Comparison of ENCODE assay signal across 10 mouse cellular contexts in genomic region chr17:27451787-27452186, GRCm38 (mm10).
DNase-seq lines count a peak whose midpoint lies in the region; ATAC-seq and TF ChIP-seq lines count a peak whose summit lies in the region.
"Had no signal": no experiment of that assay in that cellular context is flagged by ENCODE, and none has a peak within 500 bp of the region (broad histone marks: within the 10 kb centered on the region; RNA-seq: fewer than 3 reads in every experiment).

No protein-coding gene starts in this region.

- H3K27ac ChIP-seq in lung, embryonic 14.5 days (ENCODE audit: low read depth), result no peak overlapping the region
- H3K27ac ChIP-seq in stomach, postnatal 0 days (replicated peaks), result no peak overlapping the region

- H3K4me1 ChIP-seq in lung, embryonic 14.5 days (ENCODE audit: insufficient read depth), result no peaks in the 10 kb centered on the region
- H3K4me1 ChIP-seq in lung, adult 2 months (ENCODE audit: control insufficient read depth, insufficient read depth, low read length), result no peaks in the 10 kb centered on the region
- H3K4me1 ChIP-seq in stomach, postnatal 0 days (replicated peaks; ENCODE audit: control insufficient read depth, insufficient read depth), result no peaks in the 10 kb centered on the region

- H3K9me3 ChIP-seq in lung, embryonic 14.5 days (ENCODE audit: low read depth, low read length), result no peaks in the 10 kb centered on the region
- H3K9me3 ChIP-seq in stomach, postnatal 0 days (ENCODE audit: control insufficient read depth, low read length), result no peaks in the 10 kb centered on the region

- no peak overlapping the region for H3K9ac ChIP-seq in lung, embryonic 14.5 days
- no peak overlapping the region for H3K9ac ChIP-seq in stomach, postnatal 0 days (ENCODE audit: low read length)

- TF ChIP-seq CTCF in lung, embryonic 14.5 days (IDR thresholded peaks at IDR 0.05; ENCODE audit: low read depth), result peak; percentile 43
- no peak for TF ChIP-seq CTCF in lung, adult 2 months (IDR thresholded peaks at IDR 0.05; ENCODE audit: insufficient read depth, low read length)
- TF ChIP-seq CTCF in stomach, postnatal 0 days (IDR thresholded peaks at IDR 0.05; ENCODE audit: low read depth), result peak; percentile 61

- no peak for ATAC-seq in lung, embryonic 14.5 days (ENCODE audit: insufficient read depth)
- no peak for ATAC-seq in stomach, postnatal 0 days (ENCODE audit: low FRiP score, low TSS enrichment)

- TF ChIP-seq EP300 in stomach, postnatal 0 days (optimal IDR thresholded peaks at IDR 0.05), result no peak

- no peak overlapping the region for H3K4me3 ChIP-seq in lung, embryonic 14.5 days (ENCODE audit: low read depth, low read length)
- H3K4me3 ChIP-seq in lung, adult 2 months (replicated peaks; ENCODE audit: extremely low read depth, low read depth, low read length), result no peak overlapping the region
- no peak overlapping the region for H3K4me3 ChIP-seq in stomach, postnatal 0 days (ENCODE audit: low read depth, low read length)

- peak; percentile 83 for DNase-seq in cerebellum, adult 11-12 months
- DNase-seq in cerebellum, postnatal 4 days (ENCODE audit: low spot score in 2 of 2), result no peak
- peak; percentile 6 for DNase-seq in lung, embryonic 14.5 days
- DNase-seq in lung, adult 2 months, result no peak
- DNase-seq in cerebellum, adult 9-11 months, result peak; percentile 83
- peak; percentile 30 for DNase-seq in stomach, postnatal 0 days (ENCODE audit: low spot score)
- no peak for DNase-seq in T-cell, adult 2 months (ENCODE audit: low spot score)
- no peak for DNase-seq in natural killer cell, adult 2 months (ENCODE audit: low spot score in 2 of 2)
- DNase-seq: gastrocnemius, postnatal 10 days; midbrain, embryonic 14.5 days had no signal

- no peak overlapping the region for H3K4me2 ChIP-seq in lung, embryonic 14.5 days
- no peak overlapping the region for H3K4me2 ChIP-seq in stomach, postnatal 0 days (replicated peaks; ENCODE audit: low read depth)

- 16% methylated on average over 9 of the region's 9 CpGs for WGBS in lung, embryonic 14.5 days
- WGBS in lung, adult 2 months, result 28% methylated on average over 9 of the region's 9 CpGs
- 23% methylated on average over 9 of the region's 9 CpGs for WGBS in stomach, postnatal 0 days

- no peak for TF ChIP-seq POLR2A in lung, adult 2 months (IDR thresholded peaks at IDR 0.05; ENCODE audit: borderline replicate concordance, extremely low read depth, low read depth, low read length)

- no peaks in the 10 kb centered on the region for H3K27me3 ChIP-seq in lung, embryonic 14.5 days (ENCODE audit: insufficient read depth, low read length)
- no peaks in the 10 kb centered on the region for H3K27me3 ChIP-seq in stomach, postnatal 0 days (ENCODE audit: control insufficient read depth, insufficient read depth, low read length)

- H3K36me3 ChIP-seq in lung, embryonic 14.5 days (ENCODE audit: insufficient read depth), result no peaks in the 10 kb centered on the region
- H3K36me3 ChIP-seq in stomach, postnatal 0 days (ENCODE audit: control insufficient read depth, insufficient read depth, low read length), result no peaks in the 10 kb centered on the region

Comparison
In these comparisons a context has a peak if more than half of its experiments do, and no peak if none do; other contexts are left out.
1. DNase-seq: peak in cerebellum, adult 11-12 months (single experiment), lung, embryonic 14.5 days (single experiment), cerebellum, adult 9-11 months (single experiment) and stomach, postnatal 0 days (single experiment); none in cerebellum, postnatal 4 days (0 of 2), lung, adult 2 months (single experiment), T-cell, adult 2 months (single experiment) and natural killer cell, adult 2 months (0 of 2).